Mouse (Mus musculus): ENCODE data around the gene Gm21887. TPM values are rescaled to one million over a fixed set of nuclear protein-coding genes. Genes with fewer than 3 reads are reported as not detected.
"Not testable (repeated sequence)": the region's sequence is repeated elsewhere in the genome, so short reads cannot be mapped to it uniquely, and the experiment has no call there.

Gm21887 gene
- polyA plus RNA-seq, 1 experiment from 2014 or later = 91.3 TPM

DNA sequence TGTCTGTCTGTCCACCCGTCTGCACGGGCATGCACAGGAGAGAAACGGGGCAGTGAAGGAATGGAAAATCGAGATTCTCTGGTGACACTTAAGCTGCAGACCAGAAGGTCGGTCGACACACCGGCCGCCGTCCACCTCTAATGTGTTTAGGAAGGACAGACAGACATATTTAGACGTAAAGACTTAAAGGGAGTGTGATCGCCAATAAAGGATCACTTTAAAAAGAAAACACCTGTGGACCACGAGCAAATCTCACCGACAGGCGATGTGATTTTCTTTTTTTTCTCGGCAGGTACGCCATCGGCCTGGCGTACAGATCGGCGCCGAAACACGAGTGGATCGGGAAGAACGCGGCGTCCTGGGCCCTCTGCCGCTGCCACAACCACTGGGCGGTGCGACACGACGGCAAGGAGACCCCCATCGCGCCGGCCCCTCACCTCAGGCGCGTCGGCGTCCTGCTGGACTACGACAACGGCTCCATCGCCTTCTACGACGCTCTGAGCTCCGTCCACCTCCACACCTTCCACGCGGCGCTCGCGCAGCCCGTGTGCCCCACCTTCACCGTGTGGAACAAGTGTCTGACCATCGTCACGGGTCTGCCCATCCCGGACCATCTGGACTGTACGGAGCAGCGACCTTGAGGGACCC, 20.8 kb upstream of the Gm21887 start:
- peak; percentile 8 for ATAC-seq
- not testable (repeated sequence) for H3K9ac ChIP-seq (ENCODE audit: low read depth, low read length); H3K27ac ChIP-seq (ENCODE audit: low read depth, low read length); H3K4me1 ChIP-seq (ENCODE audit: control insufficient read depth, insufficient read depth, low read depth, low read length); H3K4me2 ChIP-seq (ENCODE audit: low read length); H3K4me3 ChIP-seq (ENCODE audit: low read length); H3K27me3 ChIP-seq (replicated peaks; ENCODE audit: control insufficient read depth, insufficient read depth, low read length)
- Histone ChIP-seq H3K9me3 (ENCODE audit: control insufficient read depth, low read length) (peaks cover 39% of the 10 kb centered on the region), H3K36me3 (ENCODE audit: control insufficient read depth, insufficient read depth, low read length) (peaks cover 40% of the 10 kb centered on the region)
- WGBS = 94% methylated on average over 56 of the region's 56 CpGs

DNA sequence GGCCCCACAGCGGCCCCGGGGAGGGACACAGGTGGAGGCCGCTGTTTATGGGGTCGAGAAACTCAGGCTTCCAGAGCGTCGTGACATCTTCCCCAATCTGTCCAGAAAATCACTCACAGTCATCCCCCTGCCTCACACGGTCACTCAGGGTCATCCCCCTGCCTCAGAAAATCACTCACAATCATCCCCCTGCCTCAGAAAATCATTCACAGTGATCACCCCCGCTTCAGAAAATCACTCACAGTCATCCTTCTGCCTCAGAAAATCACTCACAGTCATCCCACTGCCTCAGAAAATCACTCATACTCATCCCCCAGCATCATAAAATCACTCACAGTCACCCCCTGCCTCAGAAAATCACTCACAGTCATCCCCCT, 20.3 kb upstream of the Gm21887 start:
- H3K27me3 ChIP-seq (replicated peaks; ENCODE audit: control insufficient read depth, insufficient read depth, low read length); H3K27ac ChIP-seq (ENCODE audit: low read depth, low read length); H3K4me3 ChIP-seq (ENCODE audit: low read length); H3K4me2 ChIP-seq (ENCODE audit: low read length); ATAC-seq; H3K9ac ChIP-seq (ENCODE audit: low read depth, low read length); H3K4me1 ChIP-seq (ENCODE audit: control insufficient read depth, insufficient read depth, low read depth, low read length): not testable (repeated sequence)
- H3K36me3 ChIP-seq (ENCODE audit: control insufficient read depth, insufficient read depth, low read length) = peaks cover 36% of the 10 kb centered on the region
- H3K9me3 ChIP-seq (ENCODE audit: control insufficient read depth, low read length) = peaks cover 39% of the 10 kb centered on the region
- WGBS = 89% methylated on average over 8 of the region's 8 CpGs

DNA sequence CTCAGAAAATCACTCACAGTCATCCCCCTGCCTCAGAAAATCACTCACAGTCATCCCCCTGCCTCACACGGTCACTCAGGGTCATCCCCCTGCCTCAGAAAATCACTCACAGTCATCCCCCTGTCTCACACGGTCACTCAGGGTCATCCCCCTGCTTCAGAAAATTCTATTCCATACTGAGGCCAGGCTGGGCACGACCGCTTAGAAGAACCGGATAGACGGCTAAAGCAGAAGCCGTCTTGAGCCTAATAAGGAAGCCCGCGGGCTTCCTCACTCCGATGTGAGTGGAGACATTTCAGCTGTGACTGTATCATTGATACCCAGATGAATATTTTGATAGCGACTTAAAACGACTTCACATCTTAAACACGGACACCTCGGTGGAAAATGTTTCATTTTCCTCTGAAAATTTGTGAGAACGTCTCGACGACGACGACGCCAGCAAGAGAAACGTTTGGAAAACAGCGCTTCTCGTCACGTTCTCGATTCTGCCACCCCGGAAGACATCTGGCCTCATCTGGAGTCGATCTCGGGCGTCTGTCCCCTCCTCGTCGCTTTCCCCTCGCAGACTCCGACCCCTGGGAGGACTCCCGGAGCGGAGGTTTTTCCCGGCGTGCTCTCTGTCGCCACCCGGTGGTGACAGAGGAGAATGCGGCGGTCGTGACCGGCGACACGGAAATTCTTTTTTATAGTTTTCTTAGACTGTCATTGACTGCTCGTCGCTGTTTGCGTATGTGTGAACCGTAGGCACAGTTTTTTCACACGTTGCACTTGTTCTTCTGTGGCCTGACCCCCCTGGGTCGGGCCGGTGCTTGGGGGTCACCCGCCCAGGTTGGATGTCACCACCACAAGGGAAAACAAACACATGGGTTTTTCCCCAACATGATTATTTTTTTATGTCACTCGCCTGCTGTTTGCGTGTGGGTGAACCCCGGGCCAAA, 19.5 kb upstream of the Gm21887 start:
- H3K4me2 ChIP-seq (ENCODE audit: low read length); H3K4me3 ChIP-seq (ENCODE audit: low read length); H3K27me3 ChIP-seq (replicated peaks; ENCODE audit: control insufficient read depth, insufficient read depth, low read length); H3K9ac ChIP-seq (ENCODE audit: low read depth, low read length); H3K4me1 ChIP-seq (ENCODE audit: control insufficient read depth, insufficient read depth, low read depth, low read length); ATAC-seq; H3K27ac ChIP-seq (ENCODE audit: low read depth, low read length): not testable (repeated sequence)
- Histone ChIP-seq H3K9me3 (ENCODE audit: control insufficient read depth, low read length) (peaks cover 36% of the 10 kb centered on the region), H3K36me3 (ENCODE audit: control insufficient read depth, insufficient read depth, low read length) (peaks cover 31% of the 10 kb centered on the region)
- 78% methylated on average over 56 of the region's 56 CpGs for WGBS

- H3K9me3 ChIP-seq (ENCODE audit: control insufficient read depth, low read length) = peaks cover 31% of the 10 kb centered on the region
Observed at GRCm38 (mm10) chrX:169991128-169991873, 18.2 kb upstream of the Gm21887 start.

DNA sequence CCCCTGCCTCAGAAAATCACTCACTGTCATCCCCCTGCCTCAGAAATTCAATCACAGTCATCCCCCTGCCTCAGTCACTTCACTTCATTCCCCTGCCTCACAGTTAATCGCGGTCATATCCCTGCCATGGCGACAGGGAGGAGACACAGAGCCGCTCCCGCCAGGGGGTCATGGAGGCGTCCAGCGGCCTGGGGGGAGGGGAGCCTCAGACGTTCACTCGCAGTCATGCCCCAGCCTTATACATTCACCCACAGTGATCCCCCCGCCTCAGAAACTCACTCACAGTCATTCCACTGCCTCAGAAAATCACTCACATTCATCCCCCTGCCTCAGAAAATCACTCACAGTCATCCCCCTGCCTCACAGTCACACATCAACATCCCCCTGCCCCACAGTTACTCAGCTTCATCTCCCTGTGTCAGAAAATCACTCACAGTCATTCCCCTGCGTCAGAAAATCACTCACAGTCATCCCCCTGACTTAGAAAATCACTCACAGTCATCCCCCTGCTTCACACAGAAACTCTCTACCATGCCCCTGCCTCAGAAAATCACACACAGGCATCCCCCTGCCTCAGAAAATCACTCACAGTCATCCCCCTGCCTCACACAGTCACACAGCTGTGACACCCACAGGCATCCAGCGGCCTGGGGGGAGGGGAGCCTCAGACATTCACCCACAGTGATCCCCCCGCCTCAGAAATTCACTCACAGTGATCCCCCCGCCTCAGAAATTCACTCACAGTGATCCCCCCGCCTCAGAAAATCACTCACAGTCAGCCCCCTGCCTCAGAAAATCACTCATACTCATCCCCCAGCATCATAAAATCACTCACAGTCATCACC, 17.2 kb upstream of the Gm21887 start:
- not testable (repeated sequence) for H3K4me3 ChIP-seq (ENCODE audit: low read length); H3K9ac ChIP-seq (ENCODE audit: low read depth, low read length); ATAC-seq; H3K4me1 ChIP-seq (ENCODE audit: control insufficient read depth, insufficient read depth, low read depth, low read length); H3K27ac ChIP-seq (ENCODE audit: low read depth, low read length); H3K27me3 ChIP-seq (replicated peaks; ENCODE audit: control insufficient read depth, insufficient read depth, low read length); H3K4me2 ChIP-seq (ENCODE audit: low read length)
- Histone ChIP-seq H3K9me3 (ENCODE audit: control insufficient read depth, low read length) (peaks cover 26% of the 10 kb centered on the region), H3K36me3 (ENCODE audit: control insufficient read depth, insufficient read depth, low read length) (peaks cover 21% of the 10 kb centered on the region)
- WGBS = 8% methylated on average over 9 of the region's 15 CpGs

More at GRCm38 (mm10) chrX:169991128-169991873, 18.2 kb upstream of the Gm21887 start:
- not testable (repeated sequence) for H3K27ac ChIP-seq (ENCODE audit: low read depth, low read length); H3K27me3 ChIP-seq (replicated peaks; ENCODE audit: control insufficient read depth, insufficient read depth, low read length); H3K4me1 ChIP-seq (ENCODE audit: control insufficient read depth, insufficient read depth, low read depth, low read length); H3K9ac ChIP-seq (ENCODE audit: low read depth, low read length)
- WGBS = 9% methylated on average over 11 of the region's 28 CpGs
- peak; percentile 3; the same call in 1 of the 2 replicates for ATAC-seq
- H3K36me3 ChIP-seq (ENCODE audit: control insufficient read depth, insufficient read depth, low read length) = peaks cover 25% of the 10 kb centered on the region
- H3K4me2 ChIP-seq (ENCODE audit: low read length) = peak overlapping the region; percentile 27; the same call in 1 of the 2 replicates
- peak overlapping the region; percentile 14; the same call in 1 of the 2 replicates for H3K4me3 ChIP-seq (ENCODE audit: low read length)

GRCm38 (mm10) chrX:169992951-169993547, 16.4 kb upstream of the Gm21887 start:
- H3K27ac ChIP-seq (ENCODE audit: low read depth, low read length); H3K4me1 ChIP-seq (ENCODE audit: control insufficient read depth, insufficient read depth, low read depth, low read length); H3K4me3 ChIP-seq (ENCODE audit: low read length); H3K27me3 ChIP-seq (replicated peaks; ENCODE audit: control insufficient read depth, insufficient read depth, low read length); H3K9ac ChIP-seq (ENCODE audit: low read depth, low read length); ATAC-seq; H3K4me2 ChIP-seq (ENCODE audit: low read length): not testable (repeated sequence)
- Histone ChIP-seq H3K9me3 (ENCODE audit: control insufficient read depth, low read length) (peaks cover 22% of the 10 kb centered on the region), H3K36me3 (ENCODE audit: control insufficient read depth, insufficient read depth, low read length) (peaks cover 17% of the 10 kb centered on the region)
- 28% methylated on average over 4 of the region's 8 CpGs for WGBS

GRCm38 (mm10) chrX:169994011-169994865, 15.2 kb upstream of the Gm21887 start:
- WGBS = no CpG with 5 or more reads among the region's 33 CpGs
- H3K9me3 ChIP-seq (ENCODE audit: control insufficient read depth, low read length) = peaks cover 13% of the 10 kb centered on the region

More at GRCm38 (mm10) chrX:169994011-169994865, 15.2 kb upstream of the Gm21887 start:
- not testable (repeated sequence) for H3K27me3 ChIP-seq (replicated peaks; ENCODE audit: control insufficient read depth, insufficient read depth, low read length); H3K4me1 ChIP-seq (ENCODE audit: control insufficient read depth, insufficient read depth, low read depth, low read length); H3K4me2 ChIP-seq (ENCODE audit: low read length); ATAC-seq; H3K27ac ChIP-seq (ENCODE audit: low read depth, low read length); H3K9ac ChIP-seq (ENCODE audit: low read depth, low read length); H3K4me3 ChIP-seq (ENCODE audit: low read length); H3K36me3 ChIP-seq (ENCODE audit: control insufficient read depth, insufficient read depth, low read length)
